Mouse (Mus musculus): ENCODE data around the gene Gm27235. TPM values are rescaled to one million over a fixed set of nuclear protein-coding genes. Genes with fewer than 3 reads are reported as not detected.
"Not testable (repeated sequence)": the region's sequence is repeated elsewhere in the genome, so short reads cannot be mapped to it uniquely, and the experiment has no call there.

The Gm27235 gene
- total RNA-seq (2021), result not detected

DNA sequence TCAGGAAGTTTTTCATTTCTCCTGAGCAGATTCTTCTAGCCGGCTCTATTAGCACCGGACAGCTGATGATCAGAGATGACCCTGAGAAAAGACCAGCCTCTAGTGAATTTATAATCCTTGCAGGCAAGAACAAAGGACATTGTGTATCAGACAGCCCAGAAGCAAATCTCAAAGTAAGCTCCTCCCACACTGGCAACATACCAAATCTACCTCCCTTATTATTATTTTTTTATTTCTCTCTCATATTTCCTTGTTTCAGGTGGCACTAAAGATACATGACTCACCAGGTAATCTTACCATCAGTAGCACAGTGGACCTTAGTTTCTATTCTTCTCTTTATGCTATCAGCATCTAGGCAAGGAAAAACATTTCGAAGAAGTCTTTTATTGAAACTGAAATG lies at the start of gene Gm27235, which contains the start of gene D730048I06Rik:
TSS of gene Gm27235 (minus strand) at position 101 of the 400 bp plus-strand sequence.
TSS of gene D730048I06Rik (minus strand) at position 112 of the 400 bp plus-strand sequence.
- intact Hi-C loops (cut with DNase I), result no loop called here
- no peak for DNase-seq (ENCODE audit: low spot score in 2 of 2)

DNA sequence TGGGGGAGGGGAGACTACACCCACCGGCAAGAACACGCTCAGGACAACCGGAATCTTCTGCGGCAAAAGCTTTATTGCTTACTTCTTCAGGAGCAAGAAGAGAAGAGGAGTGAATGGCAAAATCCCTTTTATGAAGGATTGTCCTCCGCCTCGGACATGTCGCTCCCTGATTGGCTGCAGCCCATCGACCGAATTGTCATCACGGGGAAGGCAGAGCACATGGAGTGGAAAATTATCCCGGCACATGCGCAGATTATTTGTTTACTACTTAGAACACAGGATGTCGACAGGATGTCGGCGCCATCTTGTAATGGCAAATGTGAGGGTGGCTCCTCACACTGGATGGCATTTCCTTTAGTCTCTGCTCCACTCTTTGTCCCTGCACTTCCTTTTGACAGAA lies 28.0 kb upstream of the Gm27235 start:
- DNase-seq (ENCODE audit: low spot score in 2 of 2); intact Hi-C loops (cut with DNase I): not testable (repeated sequence)

DNA sequence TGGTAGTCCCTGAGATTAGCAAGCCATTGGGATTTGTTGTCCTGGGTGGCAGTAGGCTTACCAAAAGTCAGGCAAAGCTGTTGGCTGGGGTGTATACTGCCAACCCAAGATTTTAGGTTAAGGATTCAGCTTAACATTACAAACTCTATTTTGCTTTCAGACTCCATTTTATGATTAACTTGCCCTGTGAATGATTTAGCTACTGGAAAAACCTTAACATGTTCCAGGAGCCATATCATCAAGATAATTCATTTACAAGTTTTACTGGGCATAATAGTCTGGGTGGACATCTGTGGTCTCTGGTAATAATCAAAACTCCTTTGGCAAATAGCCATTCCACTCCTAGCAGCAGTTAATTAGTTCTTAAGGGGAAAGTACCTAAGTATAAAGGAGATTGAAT lies 8.2 kb upstream of the Gm27235 start:
- intact Hi-C loops (cut with DNase I), result no loop called here
- no peak for DNase-seq (ENCODE audit: low spot score in 2 of 2)

DNA sequence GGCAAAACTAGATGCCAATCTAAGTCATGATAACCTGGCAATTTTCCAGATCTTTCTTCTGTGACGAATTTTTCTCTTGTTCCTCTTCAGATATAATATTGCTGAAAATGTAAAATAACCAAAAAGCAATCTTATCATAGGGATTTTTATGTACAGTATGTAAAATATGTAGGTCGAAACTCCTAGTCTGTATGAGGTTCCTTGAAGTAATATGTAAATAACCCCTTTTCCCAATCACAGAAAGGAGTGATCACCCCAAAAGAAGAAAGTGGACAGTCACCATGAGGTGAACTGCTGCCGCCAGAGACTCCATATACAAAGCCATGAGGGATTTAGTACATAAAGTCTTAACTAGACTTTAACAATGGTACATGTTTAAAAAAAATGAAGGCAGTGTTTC lies 11.9 kb downstream of the Gm27235 start, which contains the start of gene Gm17727:
TSS of gene Gm17727 (minus strand) at position 101 of the 400 bp plus-strand sequence.
- intact Hi-C loops (cut with DNase I), result no loop called here
- DNase-seq (ENCODE audit: low spot score in 2 of 2), result no peak

DNA sequence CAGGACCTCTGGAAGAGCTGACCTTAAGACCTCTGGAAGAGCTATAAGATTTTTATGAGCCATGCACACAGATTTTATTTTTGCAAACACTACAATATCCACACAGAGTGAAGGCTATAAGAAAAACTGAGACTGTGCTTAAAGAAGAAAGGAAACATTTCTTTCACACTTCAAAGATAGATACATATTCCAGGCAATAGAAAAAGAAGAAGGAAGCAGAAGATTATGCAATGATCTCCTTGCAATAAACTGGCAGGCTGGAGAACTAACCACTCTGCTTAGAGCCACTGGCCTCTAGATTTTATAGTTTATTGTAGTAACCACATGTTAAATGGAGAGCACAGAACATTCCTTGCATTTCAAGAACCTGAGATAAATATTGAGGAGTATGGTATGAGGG lies 33.1 kb downstream of the Gm27235 start:
- DNase-seq (ENCODE audit: low spot score in 2 of 2), result no peak
- intact Hi-C loops (cut with DNase I), result no loop called here

DNA sequence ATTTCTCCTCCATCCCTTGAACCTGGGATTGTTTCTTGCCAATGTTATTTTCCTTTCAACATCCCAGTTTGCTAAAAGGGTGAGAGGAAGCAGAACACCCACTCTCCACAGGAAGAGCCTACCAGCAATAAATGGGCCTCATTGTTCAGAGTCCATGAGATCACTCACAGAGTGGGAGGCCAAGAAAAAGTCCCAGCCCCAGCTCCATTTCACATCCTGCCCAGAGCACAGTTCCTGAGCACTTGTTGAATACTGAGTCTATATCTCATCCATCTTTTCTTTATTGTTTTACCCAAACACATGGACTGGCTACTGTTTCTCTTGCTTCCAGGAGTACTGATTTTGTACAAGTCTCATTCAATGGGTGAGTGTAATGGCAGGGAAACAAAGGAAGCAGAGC lies 49.2 kb downstream of the Gm27235 start, which contains the start of gene Gm17677:
TSS of gene Gm17677 (plus strand) at position 301 of the 400 bp plus-strand sequence.
- no peak for DNase-seq (ENCODE audit: low spot score in 2 of 2)
- intact Hi-C loops (cut with DNase I), result no loop called here

Other genes with a start within 250 kb of the Gm27235 start
- gene Ddx25, start 231.6 kb downstream of the Gm27235 start, total RNA-seq (2021), result 10 to 100 TPM; 14.2 to 16.4 TPM
- gene Pus3, start 231.5 kb downstream of the Gm27235 start, total RNA-seq (2021), result 10 to 100 TPM in 1 of 2 experiments, 1 to 10 TPM in 1; 10.0 to 12.7 TPM
- 1 to 10 TPM in 1 of 2 experiments, under 1 TPM in 1; 0.95 to 1.1 TPM for gene Pate2, start 219.8 kb downstream of the Gm27235 start, total RNA-seq (2021)
- gene Hyls1, start 219.7 kb downstream of the Gm27235 start, total RNA-seq (2021), result 1 to 10 TPM; 7.3 to 8.0 TPM
- gene Pate4, start 178.2 kb downstream of the Gm27235 start, total RNA-seq (2021), result not detected
- gene Pate3, start 141.9 kb downstream of the Gm27235 start, total RNA-seq (2021), result not detected
- not detected for gene Pate1, start 102.7 kb downstream of the Gm27235 start, total RNA-seq (2021)
- gene Gm17677, start 49.1 kb downstream of the Gm27235 start, total RNA-seq (2021), result not detected
- gene Gm17727, start 12.0 kb downstream of the Gm27235 start, total RNA-seq (2021), result not detected
- gene D730048I06Rik, start within 50 bp of the Gm27235 start, total RNA-seq (2021), result not detected
- not detected for gene 9230110F15Rik, start 54.0 kb upstream of the Gm27235 start, total RNA-seq (2021)
- not detected for gene 9230113P08Rik, start 118.3 kb upstream of the Gm27235 start, total RNA-seq (2021)